Mouse (Mus musculus) kidney, postnatal 36 days (tissue): ENCODE data around the gene Txlna.
A peak's percentile ranks its signal among the peaks of the same experiment; 100 is the strongest.

Experiments
- DNase-seq, 2 experiments: peaks; one replicate each; pipeline ENCODE4 v3.0.0; 2021 to 2022; ENCODE audit warnings: mixed read lengths in 2 of 2

Txlna gene

DNA sequence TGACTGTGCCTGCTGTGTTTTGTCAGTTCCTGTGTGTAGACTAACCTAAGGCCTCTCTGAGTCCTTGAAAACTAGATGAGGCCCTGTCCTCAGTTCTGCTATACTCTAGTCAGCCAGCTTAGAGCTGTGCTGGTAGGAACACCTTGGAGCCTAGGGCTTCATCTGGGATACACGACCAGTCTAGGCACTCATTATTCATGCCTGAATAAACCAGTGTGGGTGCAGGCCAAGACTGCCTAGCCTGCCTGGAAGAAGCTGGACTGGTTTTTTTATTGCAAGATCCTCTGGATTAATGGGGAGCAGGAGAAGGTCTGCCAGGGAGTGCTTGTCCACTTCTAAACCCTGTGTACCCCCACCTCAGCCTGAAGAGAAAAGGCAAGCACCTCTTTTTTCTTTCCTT, 53.9 kb downstream of the Txlna start:
- peak; percentile 56 to 57 for DNase-seq

DNA sequence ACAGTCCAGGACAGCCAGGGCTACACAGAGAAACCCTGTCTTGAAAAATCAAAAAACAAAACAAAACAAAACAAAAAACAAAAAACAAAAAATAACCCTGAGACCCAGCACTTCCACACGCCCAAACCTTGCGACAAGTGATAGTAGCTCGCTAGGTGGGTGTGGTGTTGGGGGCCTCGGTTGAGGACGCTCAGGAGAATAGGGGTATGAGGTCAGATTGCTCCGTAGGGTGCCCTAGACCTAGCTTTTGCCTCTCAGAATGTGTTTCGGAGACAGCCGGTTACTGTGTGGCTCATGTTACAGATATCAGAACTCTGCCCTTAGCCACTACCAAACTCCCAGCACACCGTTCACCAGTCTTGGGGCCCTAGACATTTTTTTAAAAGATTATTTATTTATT, 55.1 kb downstream of the Txlna start:
- no peak for DNase-seq

DNA sequence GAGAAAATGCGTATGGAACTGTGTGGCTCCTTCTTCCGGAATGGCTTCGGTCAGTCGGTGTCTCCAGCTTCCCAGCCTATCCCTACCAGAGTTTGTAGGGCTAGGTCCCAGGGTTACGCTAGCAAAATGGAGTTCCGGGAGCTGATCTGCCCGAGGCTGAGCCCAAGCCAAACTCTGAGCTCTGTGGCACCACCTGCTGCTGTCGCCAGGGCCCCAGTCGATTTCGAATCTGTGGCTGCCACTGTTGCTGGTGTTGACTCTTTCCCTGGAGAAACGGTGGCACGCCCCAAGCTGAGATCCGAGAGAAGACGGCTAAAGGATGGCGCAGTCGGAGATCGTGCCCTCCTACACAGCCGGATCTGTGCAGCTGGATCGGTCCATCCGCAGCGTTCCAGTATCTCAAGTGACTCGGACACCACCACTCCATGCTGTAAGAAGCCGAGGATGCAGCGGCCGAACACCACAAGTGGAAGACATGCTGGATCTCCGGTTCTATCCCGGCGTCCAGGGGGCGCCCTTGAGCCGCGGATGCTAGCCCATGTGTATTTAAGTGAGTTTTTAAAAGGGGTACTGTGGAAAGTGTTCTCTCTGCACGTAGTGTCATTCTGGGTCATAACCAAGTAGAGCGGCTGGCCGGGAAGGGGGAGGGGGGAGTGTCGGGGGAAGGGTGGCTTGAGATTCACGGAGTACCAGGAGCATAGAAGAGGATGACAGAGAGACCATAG, 55.8 kb downstream of the Txlna start:
- peak; percentile 92 to 98 for DNase-seq

DNA sequence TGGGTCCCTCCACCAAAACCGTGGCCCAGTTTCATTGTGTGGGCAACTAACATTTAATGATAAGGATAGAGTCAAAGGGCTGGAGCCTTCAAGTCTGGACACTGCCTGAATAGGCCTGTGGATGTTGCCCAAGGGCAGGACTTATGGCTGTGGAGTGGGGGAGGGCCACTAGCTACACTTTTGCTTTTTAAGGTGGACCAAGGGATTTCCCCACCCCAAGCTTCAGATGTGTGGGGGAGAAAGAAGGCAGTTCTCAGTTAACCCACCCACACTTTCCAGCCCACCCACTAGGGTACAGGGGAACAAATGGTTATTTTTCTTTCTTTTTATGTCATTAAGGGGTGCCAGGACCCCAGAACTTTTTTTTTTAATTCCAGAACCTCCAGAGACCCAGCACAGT, 56.5 kb downstream of the Txlna start:
- DNase-seq, result no peak

DNA sequence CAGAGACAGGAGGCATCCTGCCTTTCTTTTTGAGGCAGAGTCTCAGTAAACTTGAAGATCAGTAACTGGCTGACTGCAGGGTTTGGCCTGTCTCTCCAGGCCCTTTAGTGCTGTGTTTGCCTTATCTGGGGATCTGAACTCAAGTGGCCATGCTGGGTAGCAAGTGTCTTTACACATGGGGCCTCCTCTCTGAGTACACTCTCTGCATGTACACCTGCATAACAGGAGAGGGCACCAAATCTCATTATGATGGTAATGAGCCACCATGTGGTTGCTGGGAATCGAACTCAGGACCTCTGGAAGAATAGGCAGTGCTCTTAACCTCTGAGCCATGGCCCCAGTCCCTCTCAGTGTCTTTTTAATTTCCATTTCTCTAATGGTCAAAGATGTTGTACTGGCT, 58.6 kb downstream of the Txlna start:
- DNase-seq, result no peak

DNA sequence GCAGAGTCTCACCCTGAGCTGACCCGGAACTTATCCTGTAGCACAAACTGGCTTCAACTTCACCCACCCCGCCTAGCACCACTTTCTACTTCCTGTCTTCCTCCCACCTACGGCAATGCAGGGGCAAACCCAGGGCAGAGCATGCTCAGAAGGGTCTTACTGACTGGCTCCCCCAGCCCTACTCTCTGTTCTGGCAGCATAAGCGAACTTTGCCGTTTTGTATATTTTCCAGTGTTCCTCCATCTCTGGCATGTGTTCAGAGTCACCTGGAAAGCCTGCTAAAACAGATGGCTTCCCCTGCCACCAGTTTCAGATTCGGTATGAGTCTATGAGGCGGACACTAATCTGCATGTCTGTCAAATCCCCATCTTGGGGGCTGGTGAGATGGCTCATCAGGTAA, 60.5 kb downstream of the Txlna start:
- no peak for DNase-seq

DNA sequence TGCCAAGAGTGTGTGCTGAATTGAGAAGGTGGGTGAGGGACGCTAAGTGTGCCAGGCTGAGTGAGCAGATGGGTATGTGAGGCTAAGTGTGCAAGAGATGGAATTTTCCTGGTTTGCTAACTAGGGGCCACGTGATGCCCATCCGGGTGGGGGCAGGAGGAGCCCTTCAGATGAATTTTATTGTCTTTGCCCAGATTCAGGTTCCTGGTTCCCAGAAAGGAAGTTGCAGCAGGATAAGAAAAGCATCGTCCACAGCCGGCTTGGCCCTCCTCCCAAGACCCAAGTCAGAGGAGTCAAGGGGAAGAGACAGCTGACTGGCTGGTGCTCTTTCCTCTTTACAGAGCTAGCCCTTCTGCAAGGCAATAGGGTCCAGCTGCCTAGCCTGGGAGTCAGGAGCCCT, 62.4 kb downstream of the Txlna start, which contains the start of gene Fam167b:
Fam167b (minus strand) TSS at position 84 of the 400 bp plus-strand sequence.
- DNase-seq, result peak; percentile 77 to 83

DNA sequence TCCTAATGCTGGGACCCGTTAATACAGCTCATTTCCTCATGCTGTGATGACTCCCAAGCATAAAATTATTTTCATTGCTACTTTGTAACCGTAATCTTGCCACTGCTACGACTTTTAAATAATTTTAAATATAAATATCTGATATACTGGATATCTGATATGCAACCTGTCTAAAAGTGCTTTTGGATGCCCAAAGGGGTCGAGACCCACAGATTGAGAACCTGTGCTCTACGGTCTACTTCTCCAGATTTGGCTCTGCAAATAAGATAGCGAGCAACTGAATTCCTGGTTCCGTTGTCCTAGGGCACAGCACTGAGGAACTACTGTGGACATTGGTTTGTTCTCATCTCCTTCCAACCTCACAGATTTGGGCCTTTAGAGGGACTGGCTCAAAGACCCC, 63.2 kb downstream of the Txlna start:
- DNase-seq, result no peak

DNA sequence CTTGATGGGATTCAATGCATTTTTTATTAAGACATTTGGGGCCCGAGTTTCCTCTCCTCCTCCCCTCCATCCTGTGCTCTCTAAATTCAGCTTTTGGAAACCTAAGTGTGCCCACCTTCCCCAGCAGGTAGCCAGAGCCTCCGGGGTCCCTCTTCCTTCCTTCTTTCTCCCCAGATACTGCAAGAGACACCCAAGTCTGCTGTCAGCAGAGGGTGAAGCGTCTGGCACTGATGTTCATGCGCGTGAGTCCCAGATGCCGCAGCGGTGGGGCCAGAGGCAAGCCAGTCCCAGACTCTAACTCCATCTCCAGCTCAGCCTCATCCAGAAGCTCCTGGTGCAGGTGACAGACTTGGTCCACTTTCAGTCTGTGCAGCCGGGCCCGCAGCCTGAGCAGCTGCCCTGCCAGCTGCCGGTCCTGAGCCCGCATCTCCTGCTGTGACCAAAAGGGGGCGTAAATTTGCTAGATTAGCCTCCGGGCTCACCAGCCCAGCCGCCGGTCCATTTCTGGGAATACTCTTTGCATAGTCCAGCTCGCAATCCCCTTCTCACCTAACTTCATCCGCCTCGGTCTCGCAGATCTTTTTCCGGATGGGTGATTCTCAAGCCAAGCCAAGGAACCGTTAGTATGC, 63.9 kb downstream of the Txlna start:
- DNase-seq, result peak; percentile 84 to 89
